Mouse (Mus musculus): ENCODE results near the gene Wdr5b. TPM values are rescaled to one million over a fixed set of nuclear protein-coding genes. Genes with fewer than 3 reads are reported as not detected.

Wdr5b gene
- polyA plus RNA-seq, 1 experiment, result 1.9 TPM

- H3K27me3 ChIP-seq (ENCODE audit: control insufficient read depth, insufficient read depth, insufficient read length), result no peaks in the 10 kb centered on the region
- no peak for TF ChIP-seq TCF3 (IDR thresholded peaks at IDR 0.05; ENCODE audit: insufficient read length, low read depth)
- H3ac ChIP-seq (ENCODE audit: control insufficient read depth, insufficient read length), result no peak overlapping the region
Measured at GRCm38 (mm10) chr16:36089850-36090616, 49.0 kb downstream of the Wdr5b start.

GRCm38 (mm10) chr16:36090785-36091509 lies 50.0 kb downstream of the Wdr5b start:
- H3K79me2 ChIP-seq (ENCODE audit: control insufficient read depth, insufficient read depth), result no peaks in the 10 kb centered on the region
- no peak overlapping the region for H3K4me2 ChIP-seq (ENCODE audit: low read depth)
- H3K27me3 ChIP-seq (ENCODE audit: control insufficient read depth, insufficient read depth, insufficient read length), result no peaks in the 10 kb centered on the region
- H3K4me3 ChIP-seq, result no peak overlapping the region
- H3K36me3 ChIP-seq (ENCODE audit: control insufficient read depth, insufficient read depth), result peaks cover 12% of the 10 kb centered on the region
- no peak for TF ChIP-seq MYOG (IDR thresholded peaks at IDR 0.05; ENCODE audit: control insufficient read depth in 1 of 3, insufficient read depth in 1 of 3, insufficient read length in 2 of 3, low read depth in 2 of 3)
- no peak overlapping the region for H3ac ChIP-seq (ENCODE audit: control insufficient read depth, insufficient read length)

More at GRCm38 (mm10) chr16:36089850-36090616, 49.0 kb downstream of the Wdr5b start:
- H3K79me2 ChIP-seq (ENCODE audit: control insufficient read depth, insufficient read depth), result no peaks in the 10 kb centered on the region
- H3K4me2 ChIP-seq (ENCODE audit: low read depth), result no peak overlapping the region
- H3K4me3 ChIP-seq, result no peak overlapping the region
- H3K36me3 ChIP-seq (ENCODE audit: control insufficient read depth, insufficient read depth), result peaks cover 16% of the 10 kb centered on the region

Other genes starting within 250 kb of the Wdr5b start
- gene Parp14, start 169.6 kb upstream of the Wdr5b start, polyA plus RNA-seq (2012; fragmentation: generic; extraction: Trizol), result 0.23 TPM
- 1.2 TPM for gene Parp9, start 102.7 kb upstream of the Wdr5b start, polyA plus RNA-seq (2012; fragmentation: generic; extraction: Trizol)
- gene Dtx3l, start 102.0 kb upstream of the Wdr5b start, polyA plus RNA-seq (2012; fragmentation: generic; extraction: Trizol), result 0.83 TPM
- gene Kpna1, start 62.4 kb upstream of the Wdr5b start, polyA plus RNA-seq (2012; fragmentation: generic; extraction: Trizol), result 14.8 TPM
- gene Fam162a, start 30.4 kb downstream of the Wdr5b start, polyA plus RNA-seq (2012; fragmentation: generic; extraction: Trizol), result 363 TPM
- 41.8 TPM for gene Ccdc58, start 30.5 kb downstream of the Wdr5b start, polyA plus RNA-seq (2012; fragmentation: generic; extraction: Trizol)
- not detected for gene Csta1, start 90.1 kb downstream of the Wdr5b start, polyA plus RNA-seq (2012; fragmentation: generic; extraction: Trizol)
- not detected for gene Stfa2l1, start 115.6 kb downstream of the Wdr5b start, polyA plus RNA-seq (2012; fragmentation: generic; extraction: Trizol)
- not detected for gene Gm5483, start 143.0 kb downstream of the Wdr5b start, polyA plus RNA-seq (2012; fragmentation: generic; extraction: Trizol)
- not detected for gene Gm5416, start 169.2 kb downstream of the Wdr5b start, polyA plus RNA-seq (2012; fragmentation: generic; extraction: Trizol)
- gene 2010005H15Rik, start 180.3 kb downstream of the Wdr5b start, polyA plus RNA-seq (2012; fragmentation: generic; extraction: Trizol), result not detected
- gene Stfa1, start 235.8 kb downstream of the Wdr5b start, polyA plus RNA-seq (2012; fragmentation: generic; extraction: Trizol), result not detected

All from myocyte (in vitro differentiated cells).